Mouse (Mus musculus) adrenal gland, postnatal 10 days (tissue): ENCODE data around the gene Rab3d. TPM values are rescaled to one million over a fixed set of nuclear protein-coding genes. Genes with fewer than 3 reads are reported as not detected.

Source experiments
- DNase-seq: peaks from one replicate; pipeline ENCODE4 v3.0.0; 2021; ENCODE audit warnings: mixed read lengths
- long read RNA-seq, 2 experiments: library from polyadenylated mRNA; stranded (forward); transcript quantifications; one replicate each; pipeline ENCODE4 v2.0.0; 2021
- total RNA-seq, 2 experiments: library from RNA; stranded (reverse); gene quantifications; 2 replicates each; pipeline ENCODE4 v1.2.3; 2021

Rab3d gene
- 10 to 100 TPM; 37.2 to 45.4 TPM for total RNA-seq
- long read RNA-seq, experiment 1, transcript Rab3d-201 (5 exons, 3,835 nt) = major isoform, 55 of 69 reads
- long read RNA-seq, experiment 1, partial matches to known transcripts = 1 of 69 reads
- long read RNA-seq, experiment 1, other reads (novel, unspliced or antisense) = 13 of 69 reads
- long read RNA-seq, experiment 2, transcript Rab3d-201 (5 exons, 3,835 nt) = major isoform, 39 of 52 reads
- long read RNA-seq, experiment 2, partial matches to known transcripts = 3 of 52 reads
- long read RNA-seq, experiment 2, other reads (novel, unspliced or antisense) = 9 of 52 reads

DNA sequence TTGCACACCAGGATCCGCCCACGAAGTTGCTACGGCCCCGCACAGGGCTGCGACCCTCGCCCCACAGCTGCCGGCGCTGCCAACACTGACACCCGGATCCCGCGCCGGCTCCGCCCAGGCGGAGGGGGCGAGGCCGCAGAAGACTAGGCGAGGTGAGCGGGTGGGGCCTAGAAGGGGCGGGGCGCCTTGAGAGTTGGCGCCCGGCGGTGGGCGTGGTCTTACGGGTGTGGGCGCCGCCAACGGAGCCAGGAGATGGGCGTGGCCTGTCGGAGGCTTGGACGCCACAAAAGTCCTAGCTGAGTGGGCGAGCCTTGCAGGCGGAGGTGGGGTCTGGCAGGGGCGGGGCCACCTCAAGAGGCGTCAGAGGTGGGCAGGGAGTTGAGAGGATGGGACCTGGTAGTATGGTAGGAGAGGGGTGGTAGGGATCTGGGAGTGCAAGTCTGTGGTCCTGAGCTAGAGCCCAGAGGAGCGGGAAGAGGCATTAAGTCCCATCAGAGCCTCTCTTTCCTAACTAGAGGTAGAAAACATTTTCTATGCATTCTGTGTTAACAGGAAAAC is at the start of gene Rab3d:
Gene Rab3d, minus strand, starts transcription at position 158 of the 558 bp plus-strand sequence.
- peak; percentile 98 for DNase-seq

DNA sequence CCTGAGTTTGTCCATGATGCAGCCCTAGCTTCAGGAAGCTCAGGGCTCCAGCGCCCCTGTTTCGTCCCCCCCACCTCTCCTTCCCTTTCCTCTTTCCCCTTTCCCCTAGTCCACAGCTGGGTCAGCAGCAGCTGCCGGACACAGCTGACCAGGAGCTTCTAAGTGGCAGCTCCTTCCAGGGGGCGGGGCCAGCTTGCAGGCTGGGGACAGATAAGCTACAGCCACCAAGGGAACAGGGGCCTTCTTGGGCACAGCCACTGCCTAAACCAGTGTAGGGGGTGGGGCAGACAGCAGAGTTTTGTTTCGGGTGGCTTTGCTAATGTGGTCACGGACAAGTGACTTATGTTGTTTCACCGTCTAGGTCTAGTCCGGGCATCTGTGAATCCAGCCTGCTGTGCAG is 45.4 kb upstream of the Rab3d start, which contains the start of gene Epor:
Gene Epor, minus strand, starts transcription at position 90 of the 400 bp plus-strand sequence.
- DNase-seq = peak; percentile 72

DNA sequence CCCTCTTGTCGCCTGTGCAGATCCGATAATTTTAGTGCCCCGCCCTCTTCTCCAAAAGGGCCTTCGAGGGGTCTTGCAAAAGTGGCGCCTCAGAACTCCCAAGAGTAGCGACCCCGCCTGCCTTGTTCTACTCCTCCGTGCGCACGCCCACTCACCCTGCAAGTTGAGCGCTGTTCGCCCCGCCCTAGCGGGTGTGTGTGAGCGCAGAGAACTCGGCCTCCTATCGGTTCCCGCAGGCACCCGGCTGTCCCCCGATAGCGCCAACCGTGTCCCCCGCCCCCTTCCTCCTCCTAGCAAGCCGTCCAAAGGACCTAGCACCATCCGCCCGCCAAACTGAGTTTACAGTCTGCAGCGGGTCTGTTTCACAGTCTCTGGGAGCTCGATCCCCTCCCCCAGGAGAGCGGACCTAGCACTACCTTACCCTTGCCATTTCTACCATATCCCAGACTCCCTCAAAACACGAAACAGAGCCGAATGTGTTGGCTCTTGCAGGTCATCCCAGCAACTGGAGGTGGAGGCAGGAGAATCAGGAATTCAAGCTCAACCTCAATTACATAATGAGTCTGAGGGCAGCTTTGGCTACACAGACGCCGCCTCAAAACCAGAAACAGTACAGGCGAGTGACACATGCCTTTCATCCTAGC is 44.5 kb upstream of the Rab3d start:
- peak; percentile 73 for DNase-seq

DNA sequence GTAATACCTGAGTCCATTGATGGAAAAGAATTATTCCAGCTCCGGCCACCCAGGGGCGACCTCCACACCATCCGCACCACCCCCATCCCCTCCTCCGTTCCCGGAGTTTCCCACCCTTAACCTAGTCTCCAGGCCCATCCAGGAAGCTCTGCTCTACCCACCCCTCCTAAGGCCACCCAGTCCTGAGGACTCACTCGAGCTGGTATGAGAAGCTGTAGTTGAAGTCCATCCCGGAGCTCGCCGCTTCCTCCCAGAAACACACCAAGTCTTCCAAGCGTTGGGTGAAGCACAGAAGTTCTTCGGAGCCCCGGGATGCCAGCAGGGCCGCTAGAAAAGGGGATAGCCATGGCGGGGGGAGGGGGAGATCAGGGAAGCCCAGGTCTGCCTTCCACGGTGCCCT is 44.0 kb upstream of the Rab3d start:
- no peak for DNase-seq

GRCm38 (mm10) chr9:21961366-21961980 is 43.5 kb upstream of the Rab3d start:
- DNase-seq = peak; percentile 29

GRCm38 (mm10) chr9:21960558-21961208 is 42.7 kb upstream of the Rab3d start:
- peak; percentile 52 for DNase-seq

DNA sequence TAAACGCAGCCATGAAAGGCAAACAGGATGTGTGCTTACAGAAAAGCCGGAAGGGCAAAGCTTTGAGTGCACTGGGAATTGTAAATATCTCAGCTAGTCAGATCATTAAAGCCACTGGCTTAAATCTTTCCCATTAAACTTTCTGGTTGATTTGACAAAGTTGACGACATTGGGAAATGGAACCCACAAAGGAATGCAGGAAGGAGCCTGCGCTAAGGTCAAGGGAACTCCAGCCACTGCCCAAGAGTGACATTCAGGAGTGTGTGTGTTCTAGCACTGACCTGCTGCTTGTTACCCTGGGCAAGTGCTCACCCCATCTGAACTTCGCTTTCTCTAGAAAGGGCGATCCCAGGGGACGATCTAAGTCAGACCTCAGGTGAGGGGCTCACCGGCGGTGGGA is 42.1 kb upstream of the Rab3d start:
- no peak for DNase-seq

DNA sequence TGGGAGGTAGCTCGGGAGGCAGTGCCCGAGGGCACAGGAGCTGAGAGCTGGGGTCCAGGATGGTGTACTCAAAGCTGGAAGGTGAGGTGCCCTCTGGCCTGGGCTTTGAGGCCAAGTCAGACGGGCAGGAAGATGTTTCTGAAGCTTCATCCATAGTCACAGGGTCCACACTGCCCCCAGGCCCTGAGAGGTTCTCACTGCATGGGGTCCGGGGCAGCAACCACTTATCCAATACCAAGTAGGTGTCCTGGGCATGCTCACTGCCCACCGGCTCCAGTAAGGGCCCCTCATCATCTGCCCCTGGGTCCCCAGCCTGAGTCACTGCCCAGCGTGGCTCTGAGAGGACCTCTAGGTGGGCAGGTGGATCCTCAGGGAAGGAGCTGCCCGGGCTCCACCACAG is 41.3 kb upstream of the Rab3d start:
- no peak for DNase-seq

DNA sequence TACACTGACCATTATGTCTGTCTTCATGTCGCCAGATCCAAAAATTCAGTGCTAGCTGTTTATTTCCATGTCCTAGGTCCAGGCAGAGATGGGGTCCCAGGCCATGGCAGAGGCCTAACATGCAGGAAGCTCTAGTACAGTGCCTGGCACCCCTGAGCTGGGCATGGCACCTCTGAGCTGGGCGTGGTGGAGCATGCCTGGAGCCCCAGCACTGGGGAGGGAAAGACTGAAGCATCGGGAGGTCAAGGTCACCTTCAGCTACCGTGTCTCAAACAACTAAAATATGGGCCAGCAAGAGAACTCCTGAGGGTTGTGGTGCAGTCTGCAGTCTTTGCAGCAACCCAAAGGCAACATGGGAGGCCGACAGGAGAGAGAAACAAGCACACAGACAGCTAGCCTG is 40.4 kb upstream of the Rab3d start:
- DNase-seq = peak; percentile 26

GRCm38 (mm10) chr9:21955570-21956281 is 37.7 kb upstream of the Rab3d start, which contains the start of gene Swsap1:
Gene Swsap1, plus strand, starts transcription at chr9:21955755.
- peak; percentile 98 for DNase-seq

DNA sequence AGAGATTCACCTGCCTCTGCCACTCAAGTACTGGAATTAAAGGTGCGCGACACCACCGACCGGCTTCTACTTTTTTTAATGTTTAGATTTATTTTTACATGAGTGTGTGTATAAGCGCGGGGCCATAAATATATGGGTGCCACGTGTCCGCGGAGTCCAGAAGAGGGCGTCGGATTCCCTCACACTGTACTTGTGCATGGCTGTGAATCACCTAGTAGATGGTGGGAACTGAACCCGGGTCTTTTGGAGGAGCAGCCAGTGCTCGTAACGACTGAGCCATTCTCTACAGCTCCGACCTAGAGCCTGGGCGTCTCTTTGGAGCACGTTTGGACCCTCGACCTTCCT is 37.2 kb upstream of the Rab3d start:
- no peak for DNase-seq

DNA sequence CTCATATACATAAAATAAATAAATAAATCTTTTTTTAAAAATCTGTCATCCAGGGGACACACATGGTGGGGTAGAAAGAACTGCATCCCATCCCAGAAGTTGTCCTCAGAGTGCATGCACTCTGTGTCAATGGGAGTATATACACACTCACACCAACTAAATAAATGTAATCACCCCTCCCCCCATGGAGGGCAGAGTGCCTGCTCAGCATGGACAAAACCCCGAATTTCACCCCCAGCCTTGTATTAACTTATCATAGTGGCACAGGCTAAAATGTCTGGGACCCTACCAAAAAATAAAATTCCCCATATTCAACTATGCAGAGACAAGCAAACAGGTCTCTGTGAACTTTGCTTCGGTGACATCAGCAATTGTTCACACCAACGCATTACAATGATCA is 36.6 kb upstream of the Rab3d start:
- DNase-seq = no peak

DNA sequence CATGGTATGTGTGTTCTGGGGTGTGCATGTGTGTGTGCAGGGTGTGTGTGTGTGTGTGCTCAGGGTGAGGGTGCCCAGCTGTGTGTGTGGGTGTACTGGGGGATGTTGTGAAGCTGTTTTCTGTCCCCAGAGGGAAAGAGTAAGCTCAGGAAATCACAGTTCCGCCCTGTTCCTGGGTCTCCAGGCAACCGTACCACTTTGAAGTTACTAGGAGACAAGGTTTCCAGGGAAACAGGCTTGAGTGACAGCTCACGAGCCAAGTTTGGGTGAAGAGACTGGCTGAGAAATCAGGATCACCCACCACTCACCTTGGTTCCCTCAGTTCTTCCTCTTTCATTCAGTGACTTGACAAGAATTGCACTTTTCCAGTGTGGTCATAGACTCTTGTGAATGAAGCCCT is 35.6 kb upstream of the Rab3d start:
- no peak for DNase-seq

DNA sequence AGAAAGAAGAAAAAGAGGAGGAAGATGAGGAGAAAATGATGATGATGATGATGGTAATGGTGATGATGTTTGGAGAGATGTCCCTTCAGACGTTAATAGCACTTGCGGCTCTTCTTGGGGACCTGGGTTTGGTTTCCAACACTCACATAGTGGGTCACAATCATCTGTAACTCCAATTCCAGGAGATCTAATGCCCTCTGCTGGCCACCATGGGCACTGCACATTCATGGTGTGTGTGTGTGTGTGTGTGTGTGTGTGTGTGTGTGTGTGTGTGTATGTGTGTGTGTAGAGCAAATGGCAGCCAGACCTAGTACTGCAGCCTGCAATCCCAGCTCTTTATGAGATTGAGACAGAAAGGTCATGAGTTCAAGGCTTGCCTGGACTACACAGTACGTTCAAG is 34.0 kb upstream of the Rab3d start:
- no peak for DNase-seq

DNA sequence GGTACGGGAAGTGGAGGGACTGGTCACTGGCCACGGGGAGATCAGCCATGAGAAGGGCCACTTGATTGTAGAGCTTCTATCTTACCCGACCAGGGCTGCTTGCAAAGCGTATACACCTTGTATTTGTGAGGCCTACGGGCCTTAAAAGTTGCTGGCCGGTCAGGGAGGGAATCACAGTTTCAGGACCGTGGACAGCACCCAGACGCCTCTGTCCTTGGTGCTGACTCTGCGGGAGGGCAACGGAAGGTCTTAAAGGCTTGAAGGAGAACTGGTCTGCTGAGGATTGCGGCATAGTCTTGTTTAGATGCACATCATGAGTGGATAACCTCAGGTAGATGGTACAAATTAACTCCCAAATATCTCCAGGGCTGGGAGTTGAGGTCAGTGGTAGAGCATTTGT is 32.3 kb upstream of the Rab3d start:
- DNase-seq = peak; percentile 89

DNA sequence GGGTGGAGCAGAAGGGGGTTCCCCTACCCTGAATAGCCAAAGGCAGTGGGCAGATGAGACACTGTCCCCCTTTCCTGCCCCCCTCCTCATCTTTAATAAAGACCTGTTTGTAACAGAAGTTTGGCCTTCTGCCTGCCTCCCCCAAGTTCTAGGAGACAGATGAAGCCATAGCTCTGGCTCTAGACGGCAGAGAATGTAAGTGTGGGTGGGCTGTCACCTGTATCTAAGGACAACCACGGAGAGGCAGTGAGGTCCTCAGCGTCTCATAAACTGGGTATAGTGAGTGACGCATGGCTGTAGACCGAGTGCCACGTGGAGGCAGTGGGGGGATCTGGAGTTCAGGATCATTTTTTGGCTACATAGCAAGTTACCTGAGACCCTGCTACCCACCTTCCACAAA is 30.8 kb upstream of the Rab3d start:
- DNase-seq = no peak

DNA sequence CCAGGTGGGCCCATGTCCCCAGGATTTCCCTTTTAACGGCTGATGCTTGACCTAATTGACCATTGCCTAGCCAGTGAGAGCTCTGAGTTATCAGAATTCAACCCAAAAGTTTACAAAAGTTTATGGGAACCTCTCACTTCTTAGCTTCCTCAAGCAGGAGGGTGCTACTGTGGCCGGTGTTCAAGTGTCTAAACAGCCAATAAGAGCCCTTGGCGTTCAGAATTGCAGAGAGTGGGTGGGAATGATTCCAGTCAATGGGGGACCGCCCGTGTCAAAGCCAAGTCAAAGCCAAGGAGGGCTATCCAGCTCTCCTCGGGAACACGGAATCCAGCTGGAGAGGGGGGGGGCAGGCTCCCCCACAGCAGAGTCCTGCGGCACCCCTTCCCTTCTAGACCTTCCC is 30.2 kb upstream of the Rab3d start:
- no peak for DNase-seq

DNA sequence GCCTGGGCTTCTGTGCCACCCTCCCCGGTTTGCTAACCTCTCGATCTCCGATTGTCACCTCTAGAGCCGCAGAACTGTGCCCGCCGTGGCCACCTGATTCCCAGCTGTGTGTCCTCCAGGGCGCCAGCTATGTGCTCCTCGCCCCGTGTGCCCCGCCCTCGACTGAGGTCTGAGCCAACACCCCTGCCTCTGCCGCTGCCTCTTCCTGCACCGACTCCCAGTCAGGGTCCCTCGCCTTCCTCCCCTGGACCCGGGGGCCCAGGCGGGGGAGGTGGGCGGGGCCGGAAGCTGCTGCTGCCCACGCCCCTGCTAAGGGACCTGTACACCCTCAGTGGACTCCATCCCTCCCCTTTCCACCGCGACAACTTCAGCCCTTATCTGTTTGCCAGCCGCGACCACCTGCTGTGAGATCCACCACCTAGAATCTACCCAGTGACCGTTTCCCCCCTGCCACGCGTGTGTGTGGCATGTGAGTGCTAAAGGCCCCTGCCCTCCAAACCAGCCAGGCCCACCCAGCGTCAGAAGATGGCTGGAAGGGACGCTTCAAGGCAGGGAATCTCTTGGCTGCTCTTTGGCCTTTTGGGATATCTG is 29.6 kb upstream of the Rab3d start:
- DNase-seq = no peak

DNA sequence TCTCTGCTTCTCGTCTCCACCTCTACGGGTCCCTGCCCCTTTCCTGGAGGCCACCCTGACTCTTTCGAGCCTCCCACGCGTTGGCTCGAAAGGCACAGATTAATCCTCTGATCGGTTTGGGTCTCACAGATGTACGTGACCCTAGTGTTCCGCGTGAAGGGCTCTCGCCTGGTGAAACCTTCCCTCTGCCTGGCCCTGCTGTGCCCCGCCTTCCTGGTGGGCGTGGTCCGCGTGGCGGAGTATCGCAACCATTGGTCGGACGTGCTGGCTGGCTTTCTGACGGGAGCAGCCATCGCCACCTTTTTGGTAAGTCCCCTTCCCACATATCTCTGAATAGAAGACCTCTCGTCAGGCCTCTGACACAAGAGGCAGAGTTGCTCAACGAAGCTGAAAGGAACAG is 26.3 kb upstream of the Rab3d start:
- no peak for DNase-seq

DNA sequence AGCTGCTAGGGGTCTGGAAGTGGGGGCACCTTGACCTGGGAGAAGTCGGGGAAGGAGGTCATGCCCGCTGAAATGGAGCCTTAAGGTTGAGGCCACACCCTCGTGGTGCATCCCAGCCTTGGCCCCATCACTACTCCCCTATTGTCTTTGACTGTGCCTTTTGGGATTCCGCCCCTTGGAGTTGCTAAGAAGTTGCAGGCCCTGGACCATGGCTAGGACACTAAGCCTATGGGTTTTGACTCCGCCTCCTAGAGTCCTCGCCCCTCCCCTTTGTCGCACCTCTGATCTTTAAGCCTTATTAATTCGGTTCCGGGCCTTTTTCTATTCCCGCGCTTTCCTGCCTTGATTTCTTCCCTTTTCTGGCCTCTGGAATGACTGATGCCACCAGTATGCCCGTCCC is 25.6 kb upstream of the Rab3d start:
- DNase-seq = no peak

DNA sequence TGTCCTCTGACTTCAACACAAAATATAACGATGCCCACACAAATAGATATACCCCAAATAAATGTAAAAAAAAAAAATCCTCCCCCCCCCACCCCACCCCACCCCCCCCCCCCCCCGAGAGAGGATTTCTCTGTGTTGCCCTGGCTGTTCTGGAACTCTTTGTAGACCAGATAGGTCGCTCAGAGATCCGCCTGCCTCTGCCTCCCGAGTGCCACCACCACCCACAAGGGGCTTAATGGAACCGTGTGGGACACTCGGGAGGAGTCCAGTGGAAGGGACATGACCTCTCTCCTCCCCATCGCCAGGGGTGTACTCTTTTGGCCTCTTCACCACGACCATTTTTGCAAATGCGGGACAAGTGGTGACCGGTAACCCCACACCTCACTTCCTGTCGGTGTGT is 25.1 kb upstream of the Rab3d start:
- no peak for DNase-seq
